Mouse (Mus musculus) testis, adult 2 months (tissue): ENCODE measurements at regions not wholly inside any gene's neighbourhood (a gene's known extent, or its start where the extent isn't known, plus 50 kb on each side); places are given as distances from the start of the nearest gene placed in this dataset.

Experiments used
- CTCF ChIP-seq: fragments of 200-500 bp; IDR thresholded peaks from 2 replicates; pipeline ENCODE4 v1.5.1; 2012; ENCODE audit warnings: low read depth, mild to moderate bottlenecking, inconsistent platforms, low read length, moderate library complexity; ENCODE audit not compliant: control insufficient read depth, insufficient read depth, insufficient replicate concordance
- POLR2A ChIP-seq: fragments of 200-500 bp; IDR thresholded peaks from 2 replicates; pipeline ENCODE4 v1.6.1; 2012; ENCODE audit warnings: low read depth, mild to moderate bottlenecking, inconsistent platforms, low read length, moderate library complexity; ENCODE audit not compliant: control insufficient read depth

- TF ChIP-seq CTCF (no peak), POLR2A (no peak)
Observed at GRCm38 (mm10) chr5:45049410-45049809, 249.9 kb upstream of the Ldb2 start.
